Mouse (Mus musculus): ENCODE results near the gene Gm20911. TPM values are rescaled to one million over a fixed set of nuclear protein-coding genes. Genes with fewer than 3 reads are reported as not detected.

Gene Gm20911
- not detected for total RNA-seq (2023)

GRCm38 (mm10) chrY:81457707-81458106 is at the start of gene Gm20911:
Gene Gm20911 (plus strand): TSS chrY:81458007.

All from CD4-positive naive resting alpha-beta T cell, adult 57 days (primary cell).